Mouse (Mus musculus) embryonic facial prominence, embryonic 14.5 days (tissue): ENCODE results near the gene Rheb. TPM values are rescaled to one million over a fixed set of nuclear protein-coding genes. Genes with fewer than 3 reads are reported as not detected.
"Not testable (repeated sequence)": the region's sequence is repeated elsewhere in the genome, so short reads cannot be mapped to it uniquely, and the experiment has no call there.

Source experiments
- ATAC-seq: fragments of 200-750 bp; cut with Nextera tagmentation; 2 replicates; pipeline ENCODE4 v1.8.0; 2017; ENCODE audit warnings: low read depth, moderate number of reproducible peaks, moderate TSS enrichment
- DNase-seq: peaks from one replicate; pipeline ENCODE4 v3.0.0-alpha.2; 2015; ENCODE audit warnings: low spot score
- H3K27ac ChIP-seq: fragments of 300-500 bp; sonication (generic); replicated peaks from 2 replicates; pipeline ENCODE4 v1.5.1; 2014; ENCODE audit warnings: low read depth, mild to moderate bottlenecking, low read length, moderate library complexity
- H3K27me3 ChIP-seq: fragments of 300-500 bp; sonication (generic); replicated peaks from 2 replicates; pipeline ENCODE4 v1.6.1; 2014; ENCODE audit warnings: low read length; ENCODE audit not compliant: control insufficient read depth, insufficient read depth
- H3K36me3 ChIP-seq: fragments of 300-500 bp; sonication (generic); 2 replicates; pipeline ENCODE4 v1.6.1; 2014; ENCODE audit warnings: low read length, mixed read lengths; ENCODE audit not compliant: control insufficient read depth, insufficient read depth
- H3K4me1 ChIP-seq: fragments of 300-500 bp; sonication (generic); 2 replicates; pipeline ENCODE4 v1.6.1; 2014; ENCODE audit warnings: antibody characterized with exemption, low read length; ENCODE audit not compliant: control insufficient read depth, insufficient read depth
- H3K4me2 ChIP-seq: fragments of 300-500 bp; sonication (generic); 2 replicates; pipeline ENCODE4 v1.6.1; 2014; ENCODE audit warnings: low read depth, mild to moderate bottlenecking, low read length, moderate library complexity, mixed read lengths
- H3K4me3 ChIP-seq: fragments of 300-500 bp; sonication (generic); 2 replicates; pipeline ENCODE4 v1.5.1; 2014; ENCODE audit warnings: low read depth, mild to moderate bottlenecking, low read length
- H3K9ac ChIP-seq: fragments of 300-500 bp; sonication (generic); 2 replicates; pipeline ENCODE4 v1.6.1; 2014; ENCODE audit warnings: low read depth, mild to moderate bottlenecking, low read length, moderate library complexity, mixed read lengths
- H3K9me3 ChIP-seq: fragments of 300-500 bp; sonication (generic); 2 replicates; pipeline ENCODE4 v1.6.1; 2016; ENCODE audit warnings: low read length; ENCODE audit not compliant: control insufficient read depth
- WGBS: fragments of 180-500 bp; shearing (Covaris S2); extraction: QIAGEN DNeasy Blood & Tissue Kit; methylation state at CpG from one replicate; pipeline ENCODE4 v1.1.7; 2014; 5-methylcytosine and 5-hydroxymethylcytosine counted together
- polyA plus RNA-seq: library from polyadenylated mRNA; unstranded; fragments of >200 nt; fragmentation: Nextera tagmentation; extraction: Ambion mirVana; gene quantifications from 2 replicates; pipeline ENCODE4 v1.2.1, GENCODE M21; 2014

Rheb gene
- polyA plus RNA-seq, 1 experiment from 2014 or later, result 198 TPM

GRCm38 (mm10) chr5:24827173-24827572, 15.3 kb downstream of the Rheb start:
- no peaks in the 10 kb centered on the region for H3K4me1 ChIP-seq
- WGBS, result 96% methylated on average over 2 of the region's 2 CpGs
- H3K4me2 ChIP-seq, result no peak overlapping the region
- DNase-seq (no peak), ATAC-seq (no peak)
- no peak overlapping the region for H3K27ac ChIP-seq
- no peaks in the 10 kb centered on the region for H3K36me3 ChIP-seq
- no peak overlapping the region for H3K9ac ChIP-seq
- no peaks in the 10 kb centered on the region for H3K27me3 ChIP-seq
- no peak overlapping the region for H3K4me3 ChIP-seq
- no peaks in the 10 kb centered on the region for H3K9me3 ChIP-seq

DNA sequence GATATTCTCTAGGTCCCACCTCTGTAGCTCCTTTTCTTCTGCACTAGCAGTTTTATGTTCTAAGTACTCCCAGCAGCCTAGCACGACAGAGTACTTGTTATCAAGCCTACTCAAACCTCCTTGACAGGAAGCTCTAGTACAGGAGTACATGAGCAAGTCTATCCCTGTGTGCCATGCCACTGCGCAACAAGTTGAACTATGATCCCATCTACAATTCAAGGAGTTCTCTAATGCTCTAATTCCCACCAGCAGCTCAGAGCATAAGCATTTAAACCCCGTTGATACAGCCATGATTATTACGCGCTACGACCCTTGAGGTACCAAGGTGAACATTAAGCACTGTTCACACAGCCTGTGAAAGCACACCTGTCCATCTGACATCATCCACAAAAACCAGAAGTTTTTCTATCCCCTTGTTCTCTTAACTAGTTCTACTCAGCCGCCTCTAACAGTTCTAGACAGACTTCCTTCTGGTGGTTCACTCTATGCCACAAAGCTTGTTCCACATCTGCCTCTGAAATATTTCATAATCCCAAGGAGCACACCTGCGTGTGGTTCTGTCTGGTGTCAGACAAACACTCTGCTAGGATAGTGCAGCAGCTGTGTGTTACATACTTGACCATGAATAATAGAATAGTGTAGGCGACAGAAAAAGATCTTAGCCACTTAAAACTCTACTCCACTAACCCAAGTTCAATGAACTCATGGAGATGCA, 16.2 kb downstream of the Rheb start:
- ATAC-seq (no peak), DNase-seq (no peak)
- WGBS, result 83% methylated on average over 9 of the region's 9 CpGs
- H3K27ac ChIP-seq, result no peak overlapping the region
- no peaks in the 10 kb centered on the region for H3K9me3 ChIP-seq
- H3K4me1 ChIP-seq, result no peaks in the 10 kb centered on the region
- H3K4me3 ChIP-seq, result no peak overlapping the region
- no peak overlapping the region for H3K9ac ChIP-seq
- no peaks in the 10 kb centered on the region for H3K36me3 ChIP-seq
- no peak overlapping the region for H3K4me2 ChIP-seq
- H3K27me3 ChIP-seq, result no peaks in the 10 kb centered on the region

GRCm38 (mm10) chr5:24825365-24826055, 16.9 kb downstream of the Rheb start:
- no peak overlapping the region for H3K4me2 ChIP-seq
- 81% methylated on average over 4 of the region's 4 CpGs for WGBS
- H3K4me1 ChIP-seq, result no peaks in the 10 kb centered on the region
- no peak overlapping the region for H3K9ac ChIP-seq
- H3K9me3 ChIP-seq, result no peaks in the 10 kb centered on the region
- ATAC-seq (no peak), DNase-seq (no peak)
- H3K27me3 ChIP-seq, result no peaks in the 10 kb centered on the region
- no peak overlapping the region for H3K4me3 ChIP-seq
- H3K27ac ChIP-seq, result no peak overlapping the region
- no peaks in the 10 kb centered on the region for H3K36me3 ChIP-seq

- Histone ChIP-seq H3K9me3 (no peaks in the 10 kb centered on the region), H3K27ac (no peak overlapping the region), H3K9ac (no peak overlapping the region), H3K4me2 (no peak overlapping the region), H3K36me3 (0 out of 2 replicates have a peak, but pooled peaks cover 3% of the 10 kb centered on the region), H3K4me1 (no peaks in the 10 kb centered on the region), H3K27me3 (no peaks in the 10 kb centered on the region), H3K4me3 (no peak overlapping the region)
- DNase-seq, result no peak
- no peak for ATAC-seq
- 70% methylated on average over 6 of the region's 6 CpGs for WGBS
Observed at GRCm38 (mm10) chr5:24823864-24824405, 18.5 kb downstream of the Rheb start.

DNA sequence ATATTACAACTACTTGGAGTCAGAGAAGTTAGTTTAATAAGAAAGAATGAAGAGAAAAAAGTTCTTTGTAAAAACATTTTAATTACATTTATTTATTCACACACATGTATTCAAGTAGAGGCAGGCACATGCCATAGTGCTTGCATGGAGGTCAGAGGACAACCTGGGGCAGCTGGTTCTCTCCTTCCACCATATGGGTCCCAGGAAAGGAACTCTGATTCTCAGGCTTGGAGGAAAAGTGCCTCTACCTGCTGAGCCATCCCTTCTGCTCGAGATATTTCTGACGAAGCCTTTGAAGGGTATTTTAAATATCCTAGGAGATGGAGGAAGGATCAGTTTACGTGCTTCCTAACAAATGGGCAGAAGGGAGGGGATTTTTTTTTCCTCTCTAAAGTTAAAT, 19.6 kb downstream of the Rheb start:
- WGBS, result 64% methylated on average over 3 of the region's 3 CpGs
- H3K9ac ChIP-seq, result no peak overlapping the region
- no peak overlapping the region for H3K4me2 ChIP-seq
- H3K9me3 ChIP-seq, result no peaks in the 10 kb centered on the region
- DNase-seq (no peak), ATAC-seq (no peak)
- no peak overlapping the region for H3K4me3 ChIP-seq
- H3K27me3 ChIP-seq, result no peaks in the 10 kb centered on the region
- H3K36me3 ChIP-seq, result 0 out of 2 replicates have a peak, but pooled peaks cover 4% of the 10 kb centered on the region
- H3K4me1 ChIP-seq, result no peaks in the 10 kb centered on the region
- H3K27ac ChIP-seq, result no peak overlapping the region

DNA sequence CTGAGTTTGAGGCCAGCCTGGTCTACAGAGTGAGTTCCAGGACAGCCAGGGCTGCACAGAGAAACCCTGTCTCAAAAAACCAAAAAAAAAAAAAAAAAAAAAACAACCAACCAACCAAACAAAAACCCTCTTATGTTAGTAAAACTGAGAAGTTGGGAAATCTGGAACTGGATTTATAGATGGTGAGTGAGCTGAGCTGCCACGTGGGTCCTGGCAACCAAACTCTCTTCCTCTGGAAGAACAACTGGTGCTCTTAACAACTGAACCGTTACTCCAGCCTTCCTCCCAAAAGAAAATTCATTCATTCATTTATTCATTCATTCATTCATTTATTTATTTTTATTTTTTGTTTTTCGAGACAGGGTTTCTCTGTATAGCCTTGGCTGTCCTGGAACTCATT, 20.2 kb downstream of the Rheb start:
- not testable (repeated sequence) for H3K9me3 ChIP-seq, H3K27me3 ChIP-seq, H3K9ac ChIP-seq, ATAC-seq, H3K36me3 ChIP-seq, H3K4me2 ChIP-seq, H3K4me3 ChIP-seq, DNase-seq, H3K4me1 ChIP-seq, H3K27ac ChIP-seq
- WGBS, result 81% methylated on average over 3 of the region's 3 CpGs

DNA sequence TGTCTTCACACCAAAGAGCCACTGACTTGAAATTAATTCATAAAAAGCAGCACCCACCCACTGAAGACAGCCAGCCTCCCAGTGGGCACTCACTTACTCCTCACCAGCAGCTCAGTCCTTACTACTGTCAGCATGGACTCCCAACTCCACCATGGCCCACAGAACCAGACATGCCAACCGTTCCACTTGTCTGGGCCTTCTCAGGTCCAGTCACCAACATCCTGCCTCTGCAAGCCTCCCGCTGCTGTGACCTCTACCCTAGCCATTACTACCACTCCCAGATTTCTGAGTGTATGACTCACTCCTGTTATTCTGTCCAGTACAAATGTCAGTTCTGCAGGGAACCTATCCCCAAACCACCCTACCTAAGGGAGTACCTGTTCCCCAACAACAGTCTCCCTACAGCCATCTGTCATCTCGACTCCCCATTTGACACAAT, 21.0 kb downstream of the Rheb start:
- Histone ChIP-seq H3K27ac (no peak overlapping the region), H3K9me3 (no peaks in the 10 kb centered on the region), H3K4me2 (no peak overlapping the region), H3K4me1 (no peaks in the 10 kb centered on the region), H3K4me3 (no peak overlapping the region), H3K36me3 (peaks cover 17% of the 10 kb centered on the region), H3K9ac (no peak overlapping the region), H3K27me3 (no peaks in the 10 kb centered on the region)
- DNase-seq, result no peak
- ATAC-seq, result no peak
- WGBS, result 85% methylated on average over 3 of the region's 3 CpGs

DNA sequence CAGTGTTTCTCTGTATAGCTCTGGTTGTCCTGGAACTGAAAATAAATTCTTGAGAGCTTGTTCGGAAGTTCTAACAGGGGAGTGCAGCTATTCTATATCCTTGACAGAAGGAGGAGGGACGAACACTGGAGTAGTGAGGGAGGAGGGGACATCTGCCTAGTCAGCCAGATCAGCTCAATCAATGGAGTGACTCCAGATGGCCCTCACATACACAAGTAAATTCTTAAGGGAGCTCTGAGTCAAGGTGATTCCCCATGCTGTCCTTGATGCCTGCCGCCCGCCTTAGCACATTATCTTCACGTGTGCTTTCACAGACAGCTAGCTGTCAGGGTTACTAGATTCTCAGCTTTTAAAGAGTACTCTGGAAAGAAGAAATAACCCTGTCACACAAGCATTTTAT, 21.8 kb downstream of the Rheb start:
- peaks cover 25% of the 10 kb centered on the region for H3K36me3 ChIP-seq
- no peak overlapping the region for H3K4me2 ChIP-seq
- H3K4me3 ChIP-seq, result no peak overlapping the region
- DNase-seq, result no peak
- no peaks in the 10 kb centered on the region for H3K27me3 ChIP-seq
- H3K27ac ChIP-seq, result no peak overlapping the region
- H3K4me1 ChIP-seq, result no peaks in the 10 kb centered on the region
- H3K9ac ChIP-seq, result no peak overlapping the region
- H3K9me3 ChIP-seq, result no peaks in the 10 kb centered on the region
- no peak for ATAC-seq
- 61% methylated on average over 5 of the region's 5 CpGs for WGBS
